Mouse (Mus musculus) liver (tissue): ENCODE measurements around the gene Olfr1410.

Source experiments
- DNase-seq: peaks from one replicate; pipeline ENCODE4 v3.0.0-alpha.2; 2020; ENCODE audit warnings: mixed read lengths

The Olfr1410 gene

GRCm38 (mm10) chr1:92641514-92642272 lies 36.1 kb downstream of the Olfr1410 start, which contains the start of gene Cops9:
Gene Cops9, minus strand, starts transcription at chr1:92641985.
- DNase-seq: peak; percentile 89

- no peak for DNase-seq
Observed at GRCm38 (mm10) chr1:92643691-92644090, 38.1 kb downstream of the Olfr1410 start.

DNA sequence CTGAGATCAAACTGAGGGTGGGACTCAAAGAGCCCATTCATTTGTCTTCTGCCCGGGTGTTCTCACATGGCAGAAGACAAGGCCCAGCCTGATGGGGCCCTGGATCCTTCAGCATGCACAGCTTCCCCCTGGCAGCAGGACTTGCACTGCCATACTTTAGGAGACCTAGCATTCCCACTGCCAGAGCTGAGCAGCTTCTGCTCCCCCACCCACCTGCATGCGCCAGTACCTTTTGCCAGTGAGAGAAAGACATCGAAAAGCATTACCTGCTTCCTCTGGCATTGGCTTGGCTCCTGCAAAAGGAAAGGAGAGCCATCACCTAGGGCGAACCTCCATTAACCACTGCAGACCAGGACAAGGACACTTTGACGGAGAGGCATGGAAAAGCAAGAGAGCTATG lies 39.3 kb downstream of the Olfr1410 start:
- no peak for DNase-seq

- DNase-seq: no peak
Observed at GRCm38 (mm10) chr1:92646111-92646510, 40.5 kb downstream of the Olfr1410 start.

DNA sequence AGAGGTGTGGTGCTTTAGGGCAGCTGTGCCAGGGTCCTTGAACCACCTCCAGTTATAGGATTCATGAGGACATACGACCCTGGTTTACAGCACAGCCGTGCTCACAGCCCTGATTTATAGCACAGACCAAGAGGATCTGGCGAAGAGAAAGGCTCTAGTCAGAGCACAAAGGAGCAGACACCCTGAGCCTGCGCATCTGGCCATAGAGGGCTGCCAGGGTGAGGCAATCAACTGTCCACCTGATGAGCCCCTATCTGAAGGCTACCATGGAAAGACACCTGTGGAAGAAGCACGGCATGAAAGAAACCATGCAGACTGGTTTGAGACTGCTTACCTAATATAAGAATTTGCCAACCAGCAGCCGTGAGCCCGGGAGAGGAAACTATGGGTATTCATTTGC lies 41.0 kb downstream of the Olfr1410 start:
- DNase-seq: no peak

GRCm38 (mm10) chr1:92647026-92647425 lies 41.4 kb downstream of the Olfr1410 start:
- no peak for DNase-seq

DNA sequence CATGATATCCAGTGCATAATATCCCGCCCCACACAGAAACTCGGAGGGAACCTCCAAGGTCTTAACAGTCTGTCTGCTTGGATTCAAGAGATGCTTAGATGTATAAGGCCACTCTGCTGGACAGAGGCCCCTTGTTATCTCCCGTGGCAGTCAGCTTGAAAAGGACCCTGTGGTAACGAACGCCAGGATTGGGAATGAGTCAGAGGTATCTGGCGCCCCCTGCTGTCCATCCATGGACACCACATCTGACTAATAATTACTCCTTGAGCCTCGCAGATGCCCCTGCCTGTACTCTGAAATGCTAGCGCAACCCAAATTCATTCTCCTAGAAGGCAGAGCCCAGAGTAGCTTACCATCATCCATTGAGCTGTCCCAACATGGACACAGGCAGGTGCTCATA lies 42.2 kb downstream of the Olfr1410 start:
- DNase-seq: peak; percentile 72

GRCm38 (mm10) chr1:92648197-92648596 lies 42.6 kb downstream of the Olfr1410 start:
- DNase-seq: no peak

DNA sequence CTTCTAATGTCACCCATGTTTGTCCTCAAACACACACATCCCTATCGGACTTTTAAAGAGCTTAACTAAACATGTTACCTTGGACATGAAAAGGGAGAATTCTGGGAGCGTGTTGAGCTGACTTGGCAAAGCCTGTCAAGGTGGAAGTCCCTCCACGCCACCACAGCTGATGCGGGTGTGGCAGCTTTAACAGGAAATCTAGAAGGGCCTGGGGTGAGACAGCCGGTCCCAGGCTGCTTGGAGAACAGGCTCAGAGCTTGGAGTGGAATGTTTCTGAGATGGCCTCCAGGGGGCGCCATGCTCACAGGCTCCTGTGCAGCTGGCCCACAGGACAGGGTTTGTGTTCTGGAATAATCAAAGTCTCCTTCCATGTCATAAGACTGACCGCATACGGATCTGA lies 43.1 kb downstream of the Olfr1410 start, which contains the start of gene Otos:
Gene Otos (minus strand): TSS at position 169 of the 400 bp plus-strand sequence.
- DNase-seq: peak; percentile 73

GRCm38 (mm10) chr1:92651467-92651866 lies 45.9 kb downstream of the Olfr1410 start:
- DNase-seq: no peak

GRCm38 (mm10) chr1:92653179-92653578 lies 47.6 kb downstream of the Olfr1410 start:
- no peak for DNase-seq

DNA sequence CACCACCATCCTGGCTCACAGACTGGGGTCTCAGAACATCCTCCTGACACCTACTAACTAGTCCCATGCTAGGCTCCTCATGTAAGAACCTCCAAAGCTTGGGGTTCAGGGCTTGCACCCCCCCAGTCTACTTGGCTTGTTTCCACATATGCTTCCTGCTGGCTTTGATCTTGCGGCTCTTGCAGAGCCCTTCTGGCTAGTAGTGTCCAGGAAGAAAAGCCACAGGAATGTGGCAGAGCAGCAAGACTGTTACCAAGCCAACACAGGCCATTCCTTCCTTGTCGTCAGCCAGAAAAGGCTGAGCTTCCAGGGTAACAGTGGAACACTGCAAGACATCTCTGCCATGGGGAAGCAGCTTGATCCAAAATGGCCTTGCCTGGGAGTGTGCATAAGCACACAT lies 49.1 kb downstream of the Olfr1410 start:
- DNase-seq: no peak

DNA sequence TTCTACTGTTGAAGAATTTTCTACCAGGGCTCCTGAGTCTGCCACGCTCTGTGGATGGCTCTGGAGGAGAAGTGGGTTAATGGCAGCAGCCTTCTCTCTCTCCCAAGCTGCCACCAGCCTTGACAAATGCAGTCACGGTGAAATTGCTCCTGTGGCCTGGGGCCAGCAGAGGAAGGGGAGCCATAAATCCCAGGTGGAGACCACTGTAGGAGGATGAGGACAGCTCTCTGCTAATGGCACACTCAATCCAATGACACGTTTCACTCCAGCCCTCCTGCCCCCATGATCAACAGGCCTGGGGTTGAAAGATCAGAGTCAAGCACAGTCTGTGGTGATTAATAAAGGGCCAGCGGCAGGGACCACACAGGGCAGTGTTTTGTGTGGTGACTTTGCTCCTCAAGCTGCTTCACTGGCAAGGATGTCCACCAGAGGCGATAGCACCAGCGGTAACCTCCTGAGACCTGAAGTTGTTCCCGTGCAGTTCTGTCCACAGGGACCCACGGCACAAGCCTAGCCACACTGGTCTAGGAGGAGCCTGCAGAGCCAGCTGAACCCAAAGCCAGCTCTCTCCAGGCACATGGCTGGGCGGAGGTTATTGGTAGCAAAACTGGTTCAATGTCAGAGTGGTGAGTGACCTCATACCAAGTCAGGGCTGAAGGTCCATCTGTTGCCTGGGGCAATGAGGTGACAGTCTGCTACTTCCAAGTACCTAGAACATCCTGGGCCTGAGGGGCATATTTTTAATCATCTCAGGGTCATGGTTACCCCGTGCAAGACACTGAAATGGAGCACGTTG lies 51.6 kb downstream of the Olfr1410 start:
- no peak for DNase-seq

- no peak for DNase-seq
Observed at GRCm38 (mm10) chr1:92659392-92659791, 53.8 kb downstream of the Olfr1410 start.
